Mouse (Mus musculus) yolk sac, embryonic 10.5 days (tissue): ENCODE measurements around the gene Braf.
"Not testable (repeated sequence)": the region's sequence is repeated elsewhere in the genome, so short reads cannot be mapped to it uniquely, and the experiment has no call there.

Source experiments
- DNase-seq: peaks from one replicate; pipeline ENCODE4 v3.0.0-alpha.2; 2017; ENCODE audit warnings: low spot score

Gene Braf

DNA sequence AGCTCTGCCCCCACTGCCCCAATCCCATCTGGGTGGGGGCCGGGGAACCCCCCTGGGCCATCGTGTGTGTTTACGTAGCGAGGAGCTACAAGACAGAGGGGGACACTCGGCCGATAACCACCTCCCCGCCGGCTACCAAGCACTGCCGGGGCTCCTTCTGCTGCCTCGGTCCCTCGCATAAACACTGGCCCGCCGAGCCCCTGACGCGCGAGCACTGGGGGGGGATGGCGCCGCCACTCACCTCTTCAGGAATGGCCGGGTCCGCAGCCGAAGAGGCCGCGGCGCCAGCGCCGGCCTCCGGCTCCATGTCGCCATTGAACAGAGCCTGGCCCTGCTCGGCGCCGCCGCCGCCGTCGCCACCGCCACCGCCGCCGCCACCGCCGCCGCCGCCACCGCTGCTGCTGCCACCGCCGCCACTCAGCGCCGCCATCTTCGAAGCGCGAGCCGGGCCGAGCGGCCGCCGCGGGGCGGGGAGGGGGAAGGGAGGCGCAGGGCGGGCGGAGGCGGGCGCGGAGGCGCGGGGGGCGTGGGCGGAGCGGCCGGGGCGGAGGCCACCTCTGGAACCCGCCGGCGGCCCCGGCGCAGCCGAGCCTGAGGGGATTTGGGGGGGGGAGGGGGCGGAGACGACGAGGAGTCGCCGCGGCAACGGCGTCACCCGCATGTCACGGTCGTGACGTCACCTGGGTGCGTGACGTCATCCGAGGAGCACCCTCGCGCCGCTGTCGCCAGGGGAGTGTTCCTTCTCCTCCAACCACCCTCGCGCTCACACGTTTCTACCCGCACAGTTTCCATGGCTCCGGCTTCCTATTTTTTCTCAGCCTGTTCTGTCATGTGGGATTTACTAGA, at the start of gene Braf:
Braf (minus strand) TSS at position 598 of the 846 bp plus-strand sequence.
- DNase-seq = peak; percentile 88

DNA sequence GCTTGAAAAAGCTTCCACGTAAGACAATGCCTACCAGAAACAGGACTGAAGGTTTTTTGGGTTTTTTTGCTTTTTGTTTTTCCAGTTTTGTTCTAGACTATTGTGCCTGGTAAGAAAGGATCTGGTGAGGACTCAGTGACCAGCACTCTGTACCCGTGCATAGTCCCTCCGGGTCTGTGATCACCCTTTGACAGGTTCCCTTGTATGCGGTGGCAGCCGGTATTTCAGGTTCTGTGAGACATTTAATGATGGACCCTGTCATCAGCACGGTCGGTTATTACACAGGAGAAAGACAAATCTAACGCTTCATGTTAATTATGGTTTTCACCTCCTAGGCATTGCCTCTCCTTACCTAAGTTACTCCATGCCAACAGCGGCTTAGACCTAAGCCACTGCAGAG, 49.8 kb upstream of the Braf start:
- no peak for DNase-seq

DNA sequence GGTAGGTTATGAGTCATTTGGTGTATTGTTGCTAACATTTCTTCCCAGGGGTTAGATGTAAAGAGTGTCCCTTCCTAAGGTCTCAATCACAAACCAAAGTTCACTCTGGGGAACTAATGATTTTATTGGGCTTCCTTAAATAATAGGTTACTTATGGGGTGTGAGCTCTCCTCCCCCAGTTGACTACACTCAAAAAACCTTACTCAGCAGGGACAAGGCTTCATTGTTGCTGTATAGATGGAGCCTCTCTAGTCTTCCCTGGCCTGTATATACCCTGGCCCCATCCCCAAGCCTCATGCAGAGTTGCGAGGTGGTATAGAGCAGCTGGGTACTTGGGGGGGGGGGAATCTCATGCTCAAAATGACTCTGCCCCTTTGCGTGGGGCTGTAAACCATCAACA, 32.0 kb upstream of the Braf start:
- DNase-seq = no peak

DNA sequence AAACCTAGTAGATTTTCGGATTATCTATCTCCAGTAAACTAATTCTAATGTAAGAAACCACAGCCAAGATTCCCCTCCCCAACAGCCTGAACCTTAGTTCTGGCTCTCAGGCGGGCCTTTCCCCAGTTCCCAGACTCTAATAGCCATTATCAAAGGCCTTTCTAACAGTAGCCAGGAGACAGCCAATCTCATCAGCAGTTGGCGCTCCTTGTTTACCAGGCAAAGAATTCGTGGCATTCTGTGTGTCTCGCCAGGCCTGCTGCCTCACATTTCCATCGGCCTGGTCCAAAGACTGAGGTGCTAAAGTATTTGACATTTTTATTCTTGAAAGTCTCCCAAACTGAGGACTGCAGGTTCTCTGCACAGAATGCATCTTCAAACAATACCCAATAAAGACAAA, 24.6 kb upstream of the Braf start:
- DNase-seq = no peak

DNA sequence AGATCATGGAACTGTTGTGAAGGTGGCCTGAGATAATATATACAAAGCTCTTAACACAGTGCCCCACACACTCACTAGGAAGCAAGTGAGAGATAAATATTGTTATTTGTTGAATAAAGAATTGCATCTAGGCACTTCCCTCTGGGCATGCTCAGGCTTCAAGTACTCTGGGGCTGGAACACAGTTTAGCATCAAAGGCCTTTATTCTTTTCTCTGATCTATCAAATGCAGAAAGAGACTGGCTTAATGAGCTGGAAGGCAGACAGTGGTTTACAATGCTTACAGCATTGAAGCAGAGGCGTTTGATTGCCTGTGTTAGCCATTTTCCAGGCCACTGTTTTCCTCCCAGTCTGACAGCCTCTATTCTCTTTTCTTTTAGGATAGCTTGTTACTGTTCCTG, 21.8 kb upstream of the Braf start:
- DNase-seq = no peak

DNA sequence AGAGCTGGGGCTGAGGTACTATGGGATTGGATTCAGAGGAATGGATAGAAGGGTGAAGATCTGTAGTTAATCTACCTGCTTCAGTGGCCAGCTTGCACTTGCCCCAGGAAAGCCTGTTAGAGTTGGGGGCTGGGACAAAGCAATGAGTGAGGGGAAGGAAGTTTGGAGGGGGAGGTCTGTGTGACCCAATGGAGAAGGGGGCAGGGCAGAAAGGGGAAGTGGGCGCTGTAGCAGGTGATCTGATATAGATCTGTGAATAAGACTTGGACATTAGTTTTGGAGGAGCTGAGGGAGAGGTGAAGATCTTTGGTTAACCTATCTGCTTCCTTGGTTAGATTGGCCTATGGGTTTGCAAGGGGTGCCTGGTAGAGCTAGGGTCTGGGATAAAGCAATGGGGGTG, 20.2 kb upstream of the Braf start:
- no peak for DNase-seq

DNA sequence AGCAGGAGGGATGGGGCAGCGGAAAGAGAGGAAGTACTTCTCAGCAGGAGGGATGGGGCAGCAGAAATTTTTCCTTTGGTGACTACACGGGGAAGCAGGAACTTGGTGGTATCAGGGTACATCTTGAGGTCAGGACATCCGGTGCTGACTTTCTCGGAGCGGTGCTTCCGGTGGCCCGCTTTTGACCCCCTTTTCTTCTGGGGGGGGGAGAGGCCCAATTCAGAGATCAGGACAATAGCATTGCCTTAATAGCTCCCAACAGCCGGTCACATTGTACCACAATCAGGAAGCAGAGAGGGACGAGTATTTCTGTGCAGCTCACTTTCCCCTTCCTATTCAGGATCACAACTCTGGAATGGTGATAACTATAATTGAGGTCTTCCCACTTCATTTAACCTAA, 14.4 kb upstream of the Braf start:
- not testable (repeated sequence) for DNase-seq

DNA sequence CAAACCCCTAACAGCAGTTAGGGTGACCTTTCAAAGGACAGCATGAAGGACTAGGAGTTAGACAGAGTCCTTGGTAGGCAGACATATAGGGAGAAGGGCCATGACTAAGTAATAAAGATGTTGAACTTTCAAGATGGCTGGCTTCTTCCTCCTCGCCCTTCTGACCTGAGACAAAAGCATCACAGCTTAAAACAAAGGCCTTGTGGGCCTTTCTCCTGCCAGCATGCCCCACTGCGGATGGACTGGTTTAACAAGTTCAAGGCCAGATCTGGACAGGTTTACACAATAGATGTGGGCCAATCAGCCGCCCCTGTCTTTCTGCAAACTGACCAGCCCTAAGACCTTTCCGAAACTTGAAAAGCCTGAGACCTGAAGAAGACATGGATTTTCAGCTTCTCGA, 2.8 kb upstream of the Braf start:
- DNase-seq = no peak

DNA sequence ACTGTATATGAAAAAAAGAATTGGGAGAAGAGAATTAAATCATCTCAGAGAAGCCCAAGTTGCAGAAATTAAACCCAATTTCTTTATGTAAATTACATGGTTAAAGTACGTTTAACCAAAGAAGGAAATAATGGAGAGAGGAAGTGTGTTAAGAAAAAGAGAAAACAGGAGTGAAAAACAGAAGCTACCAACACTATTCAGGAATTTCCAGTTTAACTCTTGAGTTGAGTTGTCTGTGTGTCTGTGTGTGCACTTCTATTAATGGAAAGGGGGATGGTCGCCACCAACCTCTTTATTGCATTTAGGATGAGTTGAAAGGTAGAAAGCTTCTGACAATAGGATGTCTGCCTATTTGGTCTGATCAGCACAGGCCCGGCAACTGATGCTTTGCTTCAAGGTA, 886 bp upstream of the Braf start:
- DNase-seq = no peak

DNA sequence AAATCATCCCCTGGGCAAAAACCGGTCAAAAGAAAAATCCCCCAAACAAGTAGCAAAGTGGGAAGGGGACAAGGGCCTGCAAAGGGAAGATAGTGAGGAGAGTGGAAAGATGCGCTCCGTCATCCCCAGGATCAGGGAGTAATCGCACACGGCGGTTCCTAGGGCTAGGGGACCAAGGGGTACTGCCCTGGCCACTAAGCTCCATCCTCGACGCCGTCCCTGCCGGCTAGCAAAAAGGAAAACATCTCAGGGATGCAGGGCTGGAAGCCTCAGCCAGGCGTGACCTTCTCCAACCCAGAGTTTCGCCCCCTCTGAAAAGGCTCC, 759 bp downstream of the Braf start:
- DNase-seq = no peak

DNA sequence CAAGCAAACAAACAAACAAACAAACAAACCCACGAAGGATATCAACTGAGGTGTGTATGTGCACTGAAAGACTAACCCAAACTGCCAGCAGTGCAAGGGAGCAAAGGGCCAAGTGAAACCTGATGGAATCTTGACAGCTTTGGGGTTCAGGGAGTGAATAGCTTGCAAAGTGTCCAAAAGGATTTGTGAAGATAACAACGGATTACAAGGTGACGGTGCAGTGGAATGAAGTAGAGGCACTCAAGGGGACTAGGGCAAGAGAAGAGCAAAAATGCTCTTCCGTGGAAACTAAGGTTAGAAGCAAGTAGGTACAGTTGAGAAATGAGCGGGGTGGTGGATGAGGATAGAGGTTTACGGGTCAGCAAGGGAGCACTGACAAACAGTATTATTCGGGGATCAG, 1.2 kb downstream of the Braf start:
- DNase-seq = no peak

DNA sequence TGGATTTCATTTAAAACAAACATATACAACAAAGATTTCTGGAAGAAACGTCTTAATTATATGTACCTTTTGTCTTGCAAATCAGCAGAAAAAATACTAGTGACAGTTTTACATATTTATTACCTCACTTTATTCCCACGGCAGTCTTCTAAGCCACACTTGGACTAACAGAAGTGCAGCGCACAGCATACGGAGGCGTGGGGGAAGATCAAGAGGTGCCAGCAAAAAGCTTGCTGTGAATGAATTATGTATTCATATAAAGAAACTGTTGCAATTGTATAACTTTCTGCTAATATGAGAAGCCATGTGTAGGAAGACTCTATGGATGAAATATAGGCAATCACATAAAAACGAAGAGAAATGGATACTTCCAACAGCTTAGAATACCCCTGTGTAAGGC, 6.7 kb downstream of the Braf start:
- DNase-seq = no peak

DNA sequence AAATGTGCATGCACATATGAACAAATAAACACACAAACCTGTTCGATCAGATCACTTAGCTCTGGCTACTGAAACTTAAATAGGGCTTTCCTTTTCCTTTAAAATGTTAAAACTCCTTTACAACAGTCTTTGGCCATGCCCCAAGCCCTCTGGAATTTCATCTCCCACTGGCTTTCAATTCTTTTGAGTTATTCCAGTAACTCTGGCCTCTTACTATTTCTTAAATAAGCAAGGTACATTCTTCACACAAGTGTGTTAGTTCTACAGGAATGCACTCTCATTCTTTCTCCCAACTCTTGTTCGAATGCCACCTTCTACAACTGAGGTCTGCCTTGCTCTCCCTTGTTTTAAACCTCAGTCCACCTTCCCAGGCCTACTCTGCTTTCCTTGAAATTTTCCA, 8.2 kb downstream of the Braf start:
- no peak for DNase-seq

DNA sequence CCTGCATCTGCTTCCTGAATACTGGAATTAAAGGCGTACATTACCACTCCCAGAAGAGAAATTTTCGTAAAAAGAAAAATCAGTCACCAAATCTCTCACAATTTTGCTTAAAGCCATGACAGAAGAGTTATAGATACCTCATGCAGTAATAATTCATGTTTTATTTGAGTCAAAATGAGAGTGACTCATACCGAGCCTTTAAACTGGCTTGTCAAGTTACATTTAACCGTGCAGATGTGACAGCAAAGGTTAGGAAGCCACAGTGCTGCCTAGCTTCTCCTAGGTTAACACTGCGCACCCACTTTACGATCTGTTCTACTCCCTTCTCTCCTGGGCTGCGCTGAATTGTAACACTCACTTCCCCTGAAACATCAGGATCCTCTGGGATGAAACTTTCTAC, 10.9 kb downstream of the Braf start:
- DNase-seq = no peak

DNA sequence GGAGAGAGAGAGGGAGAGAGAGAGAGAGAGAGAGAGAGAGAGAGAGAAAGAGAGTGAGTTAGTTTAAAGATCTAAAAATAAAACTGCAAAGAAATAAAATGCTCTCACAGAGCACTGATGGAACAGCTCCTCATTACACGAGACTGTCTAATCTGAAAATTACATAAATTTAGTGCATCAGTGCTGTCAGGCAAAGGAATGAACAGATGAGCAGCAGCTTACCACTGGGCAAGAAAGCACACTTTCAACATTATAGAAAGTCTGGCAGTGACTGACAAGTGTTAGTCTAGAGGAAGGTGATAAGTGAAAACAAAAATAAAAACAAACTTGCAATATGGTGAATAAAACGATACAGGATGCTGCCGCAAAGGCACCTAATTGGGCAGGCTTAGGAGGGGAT, 11.9 kb downstream of the Braf start:
- DNase-seq = no peak

DNA sequence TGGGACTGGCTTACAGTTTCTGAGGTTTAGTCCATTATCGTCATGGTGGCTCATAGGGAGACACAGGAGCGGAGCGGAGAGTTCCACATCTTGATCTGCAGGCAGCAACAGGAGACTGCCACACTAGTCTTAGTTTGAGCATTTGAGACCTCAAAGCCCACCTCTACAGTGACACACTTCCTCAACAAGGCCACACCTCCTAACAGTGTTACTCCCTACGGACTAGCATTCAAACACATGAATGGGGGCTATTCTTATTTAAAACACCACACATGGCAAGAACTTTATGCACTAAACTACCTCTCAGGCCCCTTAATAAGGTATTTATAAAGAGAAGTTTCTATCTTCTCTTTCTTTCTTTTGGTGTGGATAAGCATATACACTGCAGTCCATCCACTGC, 19.6 kb downstream of the Braf start:
- DNase-seq = no peak

DNA sequence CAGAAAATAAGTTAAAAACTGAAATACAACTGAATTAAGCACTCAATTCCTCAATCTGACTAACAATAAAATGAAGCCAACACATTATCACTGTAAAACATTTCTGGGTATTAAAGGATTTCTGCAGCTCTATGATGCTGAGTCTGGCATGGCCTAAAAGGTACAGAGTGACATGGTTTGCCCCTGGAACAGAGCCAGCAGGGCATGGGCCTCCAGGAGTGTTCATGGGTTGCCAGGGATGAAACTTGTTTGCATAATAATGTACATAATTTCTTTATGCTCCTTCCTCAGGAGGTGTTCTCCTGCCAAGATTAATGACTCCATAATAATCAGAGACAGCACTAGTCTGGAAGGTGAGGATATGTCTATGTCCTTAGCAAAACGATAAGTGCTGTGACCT, 32.1 kb downstream of the Braf start:
- no peak for DNase-seq

DNA sequence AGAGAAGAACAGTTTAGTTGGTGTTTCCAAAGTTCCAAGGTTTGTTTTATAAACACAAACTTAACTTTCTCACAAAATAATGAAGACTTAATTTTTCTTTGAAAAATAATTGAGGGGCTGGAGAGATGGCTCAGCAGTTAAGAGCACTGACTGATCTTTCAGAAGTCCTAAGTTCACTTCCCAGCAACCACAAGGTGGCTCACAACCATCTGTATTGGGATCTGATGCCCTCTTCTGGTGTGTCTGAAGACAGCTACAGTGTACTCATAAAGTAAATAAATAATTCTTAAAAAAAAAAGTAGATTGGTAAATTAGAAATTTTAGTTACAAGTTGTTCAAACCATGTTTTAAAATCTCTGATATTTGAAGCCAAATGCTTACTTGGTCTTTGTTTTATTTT, 38.4 kb downstream of the Braf start:
- DNase-seq = not testable (repeated sequence)

DNA sequence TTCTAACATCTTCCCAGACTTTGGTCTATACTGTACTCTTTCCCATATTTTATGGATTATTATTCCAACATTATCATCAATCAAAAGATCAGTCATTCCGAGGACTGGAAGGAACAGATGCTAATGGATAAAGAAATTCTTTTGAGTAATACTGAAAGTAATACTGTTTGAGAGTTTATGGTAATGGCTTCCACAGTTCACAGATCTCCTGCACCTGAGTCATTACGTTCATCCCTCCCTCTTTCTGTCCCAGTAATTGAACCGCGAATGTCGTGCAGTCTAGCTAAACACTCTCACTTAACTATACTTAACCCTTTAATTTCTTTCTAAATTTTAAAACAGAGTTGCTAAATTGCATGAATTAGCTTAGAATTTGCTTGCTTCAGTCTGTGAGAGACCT, 43.5 kb downstream of the Braf start:
- DNase-seq = no peak

DNA sequence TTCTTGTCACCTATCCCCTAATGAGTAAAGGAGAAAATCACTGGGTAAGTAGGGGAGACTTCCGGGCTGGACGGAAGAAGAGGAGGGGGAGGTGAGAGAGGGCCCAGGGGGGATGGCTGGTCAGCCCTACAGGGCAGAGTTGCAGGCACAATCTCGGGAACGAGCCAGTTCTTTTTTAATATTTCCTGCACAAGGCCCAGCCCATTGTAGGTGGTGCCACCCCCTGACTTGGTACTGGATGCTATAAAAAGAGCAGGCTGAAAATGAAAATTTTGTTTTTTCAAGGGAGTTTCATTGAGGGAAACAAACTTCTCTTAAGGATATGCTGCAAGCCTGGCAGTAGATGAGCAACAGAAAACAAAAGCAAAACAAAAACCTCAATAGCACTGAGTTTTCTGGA, 44.7 kb downstream of the Braf start:
- no peak for DNase-seq

DNA sequence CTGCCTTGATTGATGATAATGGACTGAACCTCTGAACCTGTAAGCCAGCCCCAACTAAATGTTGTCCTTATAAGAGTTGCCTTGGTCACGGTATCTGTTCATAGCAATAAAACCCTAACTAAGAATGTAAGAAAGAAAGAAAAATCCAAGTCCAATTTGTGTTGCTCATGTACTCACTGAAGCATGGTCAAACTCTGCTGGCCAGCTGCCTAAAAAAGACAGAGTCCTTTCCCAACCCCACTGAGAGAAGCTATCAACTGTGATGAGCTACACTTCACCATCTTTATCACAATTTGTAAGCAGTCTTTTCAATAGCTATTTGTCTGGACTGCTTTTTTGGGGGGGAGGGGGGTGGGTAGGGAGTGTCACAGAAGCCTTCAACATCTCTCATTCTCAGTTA, 47.0 kb downstream of the Braf start:
- no peak for DNase-seq

DNA sequence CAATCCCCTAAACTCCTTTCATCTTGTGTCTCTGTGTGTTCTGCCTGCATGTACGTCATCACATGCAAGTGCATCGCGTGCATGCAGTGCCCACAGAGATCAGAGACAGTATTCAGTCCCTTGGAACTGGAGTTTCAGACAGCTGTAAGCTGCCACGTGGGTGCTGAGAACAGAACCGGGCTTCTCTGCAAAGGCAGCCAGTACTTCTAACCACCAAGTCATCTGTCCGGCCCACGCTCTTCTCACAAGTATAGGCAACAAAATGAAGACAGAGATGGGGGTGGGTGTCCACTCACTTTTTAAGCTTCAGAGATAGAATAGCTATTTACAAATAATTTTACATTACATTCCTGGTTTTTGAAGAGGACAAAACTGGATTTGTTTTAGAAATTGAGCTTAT, 50.2 kb downstream of the Braf start:
- DNase-seq = no peak

DNA sequence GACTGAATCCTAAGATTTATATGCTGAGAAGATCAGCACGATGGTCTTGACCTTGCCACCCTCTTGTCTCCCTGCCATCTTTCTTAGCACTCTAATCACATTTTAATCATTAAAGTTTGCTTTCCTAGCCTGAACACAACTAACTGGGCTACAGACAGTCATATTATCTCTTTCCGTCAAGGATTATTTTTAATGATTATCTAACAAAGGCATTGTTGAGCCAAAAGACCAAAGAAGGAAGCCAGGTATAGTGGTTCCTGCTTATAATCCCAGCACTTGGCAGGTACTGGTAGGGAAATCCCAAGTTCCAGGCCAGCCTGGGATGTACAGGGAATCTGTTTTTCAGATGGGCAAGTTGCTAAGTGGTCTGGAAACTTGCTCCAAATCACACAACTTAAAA, 114.0 kb downstream of the Braf start:
- DNase-seq = no peak

DNA sequence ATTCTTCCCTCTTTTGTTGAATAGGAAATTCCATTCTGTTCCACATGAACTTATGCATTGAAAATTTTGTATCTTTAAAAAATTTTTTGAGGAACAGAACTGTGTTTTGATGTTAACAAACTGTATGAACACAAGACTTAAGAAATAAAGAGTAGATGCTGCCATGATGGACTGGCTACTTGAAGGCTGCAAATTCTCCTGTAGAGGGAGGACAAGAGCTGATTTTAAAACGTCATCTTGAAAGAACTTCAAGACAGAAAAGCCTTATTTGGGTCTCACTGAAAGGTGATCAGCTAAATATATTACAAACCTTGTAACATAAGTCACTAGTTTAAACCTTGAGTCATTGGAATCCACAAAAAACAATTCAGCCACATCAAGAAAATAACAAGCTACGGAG, 115.1 kb downstream of the Braf start:
- no peak for DNase-seq

DNA sequence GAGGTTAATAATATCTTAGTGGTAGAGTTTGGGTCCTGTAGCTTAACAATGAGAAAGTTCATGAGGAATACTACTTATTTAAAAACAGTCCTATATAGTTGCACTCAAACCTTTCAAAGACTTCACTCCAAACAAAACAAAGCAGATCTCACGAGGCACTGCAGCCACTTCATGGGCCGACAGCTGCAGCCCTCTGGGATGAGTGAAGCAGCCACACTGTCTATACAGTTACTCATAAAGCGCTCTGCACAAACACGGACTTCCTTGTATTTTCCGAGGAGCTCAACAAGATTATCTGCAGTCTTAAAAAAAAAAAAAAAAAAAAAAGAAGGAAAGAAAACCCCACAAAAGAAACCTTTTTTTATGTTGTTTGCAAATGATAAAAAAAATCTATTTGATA, 117.9 kb downstream of the Braf start:
- DNase-seq = no peak
